Mouse (Mus musculus) myocyte (in vitro differentiated cells): ENCODE results near the gene Galnt18. TPM values are rescaled to one million over a fixed set of nuclear protein-coding genes. Genes with fewer than 3 reads are reported as not detected.

Source experiments
- H3K27me3 ChIP-seq: one replicate; pipeline ENCODE4 v1.6.1; 2011; ENCODE audit not compliant: control insufficient read depth, insufficient read depth, insufficient read length
- H3K36me3 ChIP-seq: one replicate; pipeline ENCODE4 v1.6.1; 2011; ENCODE audit not compliant: control insufficient read depth, insufficient read depth
- H3K4me2 ChIP-seq: one replicate; pipeline ENCODE4 v1.6.1; 2011; ENCODE audit warnings: low read depth, control low read depth
- H3K4me3 ChIP-seq: one replicate; pipeline ENCODE4 v1.5.1; 2011; ENCODE audit warnings: mild to moderate bottlenecking, control low read depth, moderate library complexity
- H3K79me2 ChIP-seq: one replicate; pipeline ENCODE4 v1.6.1; 2011; ENCODE audit not compliant: control insufficient read depth, insufficient read depth
- H3ac ChIP-seq: one replicate; pipeline ENCODE4 v1.6.1; 2011; ENCODE audit not compliant: control insufficient read depth, insufficient read length
- CEBPB ChIP-seq: IDR thresholded peaks from 2 replicates; pipeline ENCODE4 v1.6.1; 2011; ENCODE audit warnings: mild to moderate bottlenecking, moderate library complexity; ENCODE audit not compliant: poor library complexity, insufficient read depth, severe bottlenecking
- E2F4 ChIP-seq: IDR thresholded peaks from one replicate; pipeline ENCODE4 v1.6.1; 2011; ENCODE audit warnings: mild to moderate bottlenecking, control low read depth, moderate library complexity; ENCODE audit not compliant: insufficient read depth
- MAX ChIP-seq: IDR thresholded peaks from one replicate; pipeline ENCODE4 v1.6.1; 2011; ENCODE audit warnings: low read depth, mild to moderate bottlenecking, control low read depth
- MYOD1 ChIP-seq, 3 experiments: IDR thresholded peaks; one replicate each; pipeline ENCODE4 v1.6.1; 2011; ENCODE audit warnings: control low read depth in 2 of 3, low read depth in 2 of 3, mild to moderate bottlenecking in 2 of 3, moderate library complexity in 1 of 3; ENCODE audit not compliant: insufficient read length in 2 of 3, control insufficient read depth in 1 of 3
- MYOG ChIP-seq, 3 experiments: IDR thresholded peaks; one replicate each; pipeline ENCODE4 v1.6.1; 2011; ENCODE audit warnings: control low read depth in 2 of 3, low read depth in 2 of 3, mild to moderate bottlenecking in 2 of 3; ENCODE audit not compliant: insufficient read length in 2 of 3, control insufficient read depth in 1 of 3, insufficient read depth in 1 of 3
- POLR2A ChIP-seq: IDR thresholded peaks from one replicate; pipeline ENCODE4 v1.6.1; 2011; ENCODE audit warnings: low read depth, mild to moderate bottlenecking, control low read depth, moderate library complexity; ENCODE audit not compliant: insufficient read length
- POLR2AphosphoS2 ChIP-seq: IDR thresholded peaks from one replicate; pipeline ENCODE4 v1.6.1; 2011; ENCODE audit warnings: low read depth, control low read depth; ENCODE audit not compliant: insufficient read length
- REST ChIP-seq: IDR thresholded peaks from one replicate; pipeline ENCODE4 v1.6.1; 2011; ENCODE audit warnings: mild to moderate bottlenecking, control low read depth, moderate library complexity; ENCODE audit not compliant: insufficient read depth, insufficient read length
- SRF ChIP-seq: IDR thresholded peaks from one replicate; pipeline ENCODE4 v1.6.1; 2011; ENCODE audit warnings: low read depth; ENCODE audit not compliant: control insufficient read depth, insufficient read length
- TCF12 ChIP-seq: IDR thresholded peaks from one replicate; pipeline ENCODE4 v1.6.1; 2011; ENCODE audit warnings: mild to moderate bottlenecking, control low read depth; ENCODE audit not compliant: poor library complexity, insufficient read depth, severe bottlenecking
- TCF3 ChIP-seq: IDR thresholded peaks from one replicate; pipeline ENCODE4 v1.6.1; 2011; ENCODE audit warnings: low read depth, control low read depth; ENCODE audit not compliant: insufficient read length
- USF1 ChIP-seq: IDR thresholded peaks from one replicate; pipeline ENCODE4 v1.6.1; 2011; ENCODE audit warnings: low read depth, mild to moderate bottlenecking, control low read depth, moderate library complexity
- polyA plus RNA-seq: library from polyadenylated mRNA; unstranded; fragments of >200 nt; fragmentation: generic; extraction: Trizol; gene quantifications from one replicate; pipeline ENCODE4 v1.2.1, GENCODE M21; 2012; ENCODE audit warnings: missing spikeins

The Galnt18 gene
- polyA plus RNA-seq, 1 experiment, result 16.4 TPM

GRCm38 (mm10) chr7:111588291-111588781 lies 191.4 kb downstream of the Galnt18 start:
- no peak overlapping the region for H3K4me2 ChIP-seq
- no peaks in the 10 kb centered on the region for H3K79me2 ChIP-seq

GRCm38 (mm10) chr7:111580547-111580946 lies 199.2 kb downstream of the Galnt18 start:
- no peak overlapping the region for H3K4me2 ChIP-seq
- no peak overlapping the region for H3ac ChIP-seq
- no peak for TF ChIP-seq TCF12
- no peak for TF ChIP-seq POLR2AphosphoS2
- no peak for TF ChIP-seq TCF3
- no peak for TF ChIP-seq REST
- no peak for TF ChIP-seq MYOD1 (IDR thresholded peaks at IDR 0.05; ENCODE audit: control insufficient read depth in 1 of 3, insufficient read length in 2 of 3, low read depth in 2 of 3)
- TF ChIP-seq CEBPB, result no peak
- no peak for TF ChIP-seq USF1
- TF ChIP-seq E2F4, result no peak
- TF ChIP-seq MAX, result no peak
- TF ChIP-seq SRF, result no peak
- TF ChIP-seq POLR2A, result no peak
- no peak for TF ChIP-seq MYOG (IDR thresholded peaks at IDR 0.05; ENCODE audit: control insufficient read depth in 1 of 3, insufficient read depth in 1 of 3, insufficient read length in 2 of 3, low read depth in 2 of 3)
- no peaks in the 10 kb centered on the region for H3K79me2 ChIP-seq
- H3K4me3 ChIP-seq, result no peak overlapping the region
- no peaks in the 10 kb centered on the region for H3K36me3 ChIP-seq
- H3K27me3 ChIP-seq, result no peaks in the 10 kb centered on the region

More at GRCm38 (mm10) chr7:111588291-111588781, 191.4 kb downstream of the Galnt18 start:
- Histone ChIP-seq H3K4me3 (no peak overlapping the region), H3K36me3 (no peaks in the 10 kb centered on the region), H3ac (no peak overlapping the region), H3K27me3 (no peaks in the 10 kb centered on the region)
- TF ChIP-seq TCF12 (no peak), MYOG (IDR thresholded peaks at IDR 0.05; ENCODE audit: control insufficient read depth in 1 of 3, insufficient read depth in 1 of 3, insufficient read length in 2 of 3, low read depth in 2 of 3) (no peak), USF1 (no peak), TCF3 (no peak), SRF (no peak), CEBPB (no peak), MAX (no peak), MYOD1 (IDR thresholded peaks at IDR 0.05; ENCODE audit: control insufficient read depth in 1 of 3, insufficient read length in 2 of 3, low read depth in 2 of 3) (no peak), POLR2A (no peak), REST (no peak), POLR2AphosphoS2 (no peak), E2F4 (no peak)

- no peak overlapping the region for H3K4me3 ChIP-seq
- no peaks in the 10 kb centered on the region for H3K36me3 ChIP-seq
- H3K4me2 ChIP-seq, result no peak overlapping the region
- no peak overlapping the region for H3ac ChIP-seq
- no peaks in the 10 kb centered on the region for H3K79me2 ChIP-seq
- no peaks in the 10 kb centered on the region for H3K27me3 ChIP-seq
- TF ChIP-seq POLR2A (no peak), POLR2AphosphoS2 (no peak), MYOD1 (IDR thresholded peaks at IDR 0.05; ENCODE audit: control insufficient read depth in 1 of 3, insufficient read length in 2 of 3, low read depth in 2 of 3) (no peak), REST (no peak), MYOG (IDR thresholded peaks at IDR 0.05; ENCODE audit: control insufficient read depth in 1 of 3, insufficient read depth in 1 of 3, insufficient read length in 2 of 3, low read depth in 2 of 3) (no peak), E2F4 (no peak), MAX (no peak), TCF3 (no peak), SRF (no peak), TCF12 (no peak), CEBPB (no peak), USF1 (no peak)
Measured at GRCm38 (mm10) chr7:111575096-111575495, 204.7 kb downstream of the Galnt18 start.

- Histone ChIP-seq H3K4me2 (no peak overlapping the region), H3K4me3 (no peak overlapping the region), H3K27me3 (no peaks in the 10 kb centered on the region), H3ac (no peak overlapping the region), H3K36me3 (no peaks in the 10 kb centered on the region), H3K79me2 (no peaks in the 10 kb centered on the region)
- no peak for TF ChIP-seq MYOG (IDR thresholded peaks at IDR 0.05; ENCODE audit: control insufficient read depth in 1 of 3, insufficient read depth in 1 of 3, insufficient read length in 2 of 3, low read depth in 2 of 3)
- no peak for TF ChIP-seq POLR2A
- TF ChIP-seq MYOD1 (IDR thresholded peaks at IDR 0.05; ENCODE audit: control insufficient read depth in 1 of 3, insufficient read length in 2 of 3, low read depth in 2 of 3), result no peak
- TF ChIP-seq USF1, result no peak
Measured at GRCm38 (mm10) chr7:111572336-111572735, 207.4 kb downstream of the Galnt18 start.

- no peaks in the 10 kb centered on the region for H3K36me3 ChIP-seq
- no peaks in the 10 kb centered on the region for H3K79me2 ChIP-seq
- no peak overlapping the region for H3ac ChIP-seq
- no peaks in the 10 kb centered on the region for H3K27me3 ChIP-seq
- H3K4me2 ChIP-seq, result no peak overlapping the region
- no peak overlapping the region for H3K4me3 ChIP-seq
- TF ChIP-seq TCF12, result no peak
- TF ChIP-seq MYOG (IDR thresholded peaks at IDR 0.05; ENCODE audit: control insufficient read depth in 1 of 3, insufficient read depth in 1 of 3, insufficient read length in 2 of 3, low read depth in 2 of 3), result no peak
- no peak for TF ChIP-seq E2F4
- no peak for TF ChIP-seq REST
- TF ChIP-seq SRF, result no peak
- TF ChIP-seq MYOD1 (IDR thresholded peaks at IDR 0.05; ENCODE audit: control insufficient read depth in 1 of 3, insufficient read length in 2 of 3, low read depth in 2 of 3), result no peak
- TF ChIP-seq USF1, result no peak
- TF ChIP-seq MAX, result no peak
Measured at GRCm38 (mm10) chr7:111566838-111567237, 212.9 kb downstream of the Galnt18 start.
